Mouse (Mus musculus) spleen, embryonic (tissue): Measurements from ENCODE around the gene Cyren.

Experiments used
- CTCF ChIA-PET: fragments of 350-600 bp; sonication (Branson Sonifier 250); formaldehyde crosslinking; loops from one replicate; lab custom pipeline; 2022; lab: Charles Lee

Gene Cyren

DNA sequence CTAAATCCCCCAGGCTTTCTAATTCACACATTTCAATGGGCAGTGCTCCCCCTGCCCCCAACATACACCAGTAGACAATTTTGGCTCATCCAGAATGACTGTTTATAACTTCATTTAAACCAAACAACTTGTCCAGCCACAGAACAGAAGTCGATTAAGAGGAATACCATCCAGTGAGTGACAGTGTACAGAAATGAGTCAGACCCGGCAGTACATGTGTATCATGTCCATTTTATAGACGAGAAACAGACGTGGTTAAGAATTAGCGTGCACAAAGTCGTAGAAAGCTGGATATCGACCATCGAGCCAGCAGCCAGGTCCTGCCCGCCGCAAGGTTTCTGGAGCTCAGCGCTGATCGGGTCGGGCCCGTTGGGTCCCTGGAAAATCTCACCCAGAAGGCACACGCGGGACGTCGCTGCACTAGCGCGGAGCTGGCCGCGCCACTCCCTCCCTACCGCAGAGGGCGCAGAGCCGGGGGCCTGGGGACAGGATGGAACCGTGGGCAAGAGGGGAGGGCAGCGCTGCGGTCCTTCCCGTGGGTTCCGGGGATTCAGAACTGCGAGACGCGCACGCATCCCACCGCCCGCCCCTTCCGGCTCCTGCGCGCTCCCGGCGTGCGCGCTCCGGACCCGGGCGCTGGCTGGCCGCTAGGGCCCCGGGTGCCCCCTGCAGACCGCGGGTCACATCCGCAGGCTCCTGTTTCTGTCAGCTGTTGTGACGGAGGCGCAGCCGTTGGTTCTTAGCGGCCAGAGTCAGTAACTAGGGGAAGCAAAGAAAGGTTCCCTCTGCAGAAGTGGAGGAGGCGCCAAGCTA, at the start of gene Cyren:
TSS of gene Cyren (minus strand) at position 552 of the 813 bp plus-strand sequence.
- CTCF ChIA-PET: interaction anchor here (0.6 to 1.4 kb wide), 3 partner anchors 19 to 302 kb away, joined by 3 to 5 read pairs (median 5); no protein-coding TSS in a partner anchor

- CTCF ChIA-PET: no interaction called here
These were observed 49.7 kb upstream of the Cyren start for GRCm38 (mm10) chr6:34927594-34927993.

DNA sequence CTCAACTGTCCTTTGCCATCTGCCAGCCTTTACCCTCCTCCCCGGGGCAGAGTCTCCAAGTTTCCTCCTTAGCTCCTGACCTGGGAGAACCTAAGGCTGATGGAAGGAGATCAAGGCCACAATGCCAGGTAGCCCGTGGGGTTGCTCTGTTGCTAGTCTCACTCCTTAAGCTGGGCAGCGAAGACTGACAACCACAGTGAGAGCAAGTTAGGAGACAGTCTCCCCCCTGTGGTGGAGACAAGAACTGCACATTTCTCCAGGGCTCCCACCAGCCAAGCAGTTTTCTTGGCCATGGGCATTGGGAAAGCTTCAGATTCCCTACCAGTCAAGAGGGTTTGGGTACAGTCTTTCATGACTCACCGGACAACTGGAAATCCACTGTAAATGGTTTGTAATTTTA, 49.3 kb upstream of the Cyren start:
- CTCF ChIA-PET: no interaction called here

- CTCF ChIA-PET: interaction anchor here (0.6 to 0.7 kb wide), 2 partner anchors 103 to 292 kb away, joined by 3 to 15 read pairs; no protein-coding TSS in a partner anchor
These were observed 44.1 kb upstream of the Cyren start for GRCm38 (mm10) chr6:34921941-34922340.

GRCm38 (mm10) chr6:34920631-34921030, 42.8 kb upstream of the Cyren start:
- CTCF ChIA-PET: no interaction called here

DNA sequence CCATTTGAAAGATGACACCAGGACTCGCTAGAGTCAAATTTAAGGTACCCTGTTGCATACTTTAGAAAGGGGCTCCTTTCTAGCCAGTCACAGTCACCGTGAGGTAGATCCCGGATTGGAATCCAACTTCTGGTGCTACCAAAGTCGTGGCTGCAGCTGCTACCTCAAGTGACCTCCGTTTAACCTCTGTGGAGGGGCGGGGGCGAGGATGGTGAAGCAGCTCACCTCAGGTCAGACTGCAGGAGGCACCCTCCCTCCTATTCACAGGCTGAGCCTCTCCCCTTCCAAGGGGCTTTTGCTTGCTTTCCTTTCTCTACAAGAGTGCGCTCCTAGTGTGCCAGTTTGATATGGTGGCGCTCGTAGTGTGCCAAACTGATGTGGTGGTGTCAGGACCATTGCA, 42.1 kb upstream of the Cyren start, which contains the start of gene Stra8:
TSS of gene Stra8 (plus strand) at position 208 of the 400 bp plus-strand sequence.
- CTCF ChIA-PET: no interaction called here

GRCm38 (mm10) chr6:34919146-34919545, 41.3 kb upstream of the Cyren start:
- CTCF ChIA-PET: no interaction called here

DNA sequence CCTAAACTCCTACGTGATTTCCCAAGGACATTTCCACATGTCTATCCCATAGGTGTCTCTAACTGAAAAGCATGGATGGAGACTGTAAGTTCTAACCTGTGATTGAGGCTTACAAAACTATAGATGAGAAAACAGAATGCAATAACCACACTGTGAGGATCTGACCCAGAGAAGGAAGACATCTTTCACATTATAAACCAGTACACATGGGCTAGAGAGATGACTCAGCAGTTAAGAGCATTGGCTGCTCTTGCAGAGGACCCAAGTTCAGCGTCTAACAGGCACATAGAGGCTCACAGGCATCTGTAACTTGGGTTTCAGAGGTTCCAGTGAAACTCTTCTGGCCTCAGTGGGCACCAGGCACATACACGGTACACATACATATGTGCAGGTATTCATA, 36.6 kb upstream of the Cyren start:
- CTCF ChIA-PET: no interaction called here

- CTCF ChIA-PET: no interaction called here
These were observed 35.6 kb upstream of the Cyren start for GRCm38 (mm10) chr6:34913341-34914040.

DNA sequence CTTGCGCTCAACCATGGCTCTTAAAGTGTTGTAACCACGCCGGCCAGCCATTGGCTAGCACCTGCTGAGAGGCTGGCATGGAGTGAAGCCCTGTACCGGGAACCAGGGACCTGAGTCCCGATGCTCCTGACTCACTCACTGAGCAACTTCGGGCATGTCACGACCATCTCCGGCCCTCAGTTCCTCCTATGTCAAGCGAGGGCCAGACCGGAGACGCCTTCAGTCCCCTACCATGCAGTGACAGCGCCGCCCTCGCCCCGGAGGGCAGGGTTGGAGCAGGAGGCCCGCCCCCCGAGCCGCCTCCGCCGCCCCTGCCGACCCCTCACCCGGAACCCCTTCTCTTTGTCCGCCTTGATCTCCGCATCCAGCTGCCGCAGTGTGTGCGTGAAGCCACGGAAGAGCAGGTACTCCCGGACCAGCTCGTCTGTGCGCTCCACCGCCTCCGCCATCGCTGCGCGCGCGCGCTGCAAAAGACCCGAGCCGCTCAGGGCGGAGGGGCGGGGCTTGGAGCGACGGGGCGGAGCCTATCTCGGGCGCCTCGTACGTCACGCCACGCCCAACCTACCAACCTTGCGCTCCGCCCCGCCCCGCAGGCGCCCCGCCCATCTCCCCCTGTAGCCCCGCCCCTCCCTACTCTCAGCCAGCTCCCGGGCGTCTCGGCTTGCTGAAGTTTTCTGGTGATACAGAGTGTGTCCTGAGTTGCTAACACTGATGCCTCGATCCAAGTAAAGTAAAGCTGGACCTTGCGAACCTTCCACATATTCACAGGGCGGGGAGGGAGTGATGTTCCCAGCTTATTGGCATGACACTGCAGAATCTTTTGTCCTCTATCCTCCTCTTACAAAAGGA, 32.7 kb upstream of the Cyren start, which contains the start of gene Wdr91:
TSS of gene Wdr91 (minus strand) at position 506 of the 849 bp plus-strand sequence.
- CTCF ChIA-PET: no interaction called here

DNA sequence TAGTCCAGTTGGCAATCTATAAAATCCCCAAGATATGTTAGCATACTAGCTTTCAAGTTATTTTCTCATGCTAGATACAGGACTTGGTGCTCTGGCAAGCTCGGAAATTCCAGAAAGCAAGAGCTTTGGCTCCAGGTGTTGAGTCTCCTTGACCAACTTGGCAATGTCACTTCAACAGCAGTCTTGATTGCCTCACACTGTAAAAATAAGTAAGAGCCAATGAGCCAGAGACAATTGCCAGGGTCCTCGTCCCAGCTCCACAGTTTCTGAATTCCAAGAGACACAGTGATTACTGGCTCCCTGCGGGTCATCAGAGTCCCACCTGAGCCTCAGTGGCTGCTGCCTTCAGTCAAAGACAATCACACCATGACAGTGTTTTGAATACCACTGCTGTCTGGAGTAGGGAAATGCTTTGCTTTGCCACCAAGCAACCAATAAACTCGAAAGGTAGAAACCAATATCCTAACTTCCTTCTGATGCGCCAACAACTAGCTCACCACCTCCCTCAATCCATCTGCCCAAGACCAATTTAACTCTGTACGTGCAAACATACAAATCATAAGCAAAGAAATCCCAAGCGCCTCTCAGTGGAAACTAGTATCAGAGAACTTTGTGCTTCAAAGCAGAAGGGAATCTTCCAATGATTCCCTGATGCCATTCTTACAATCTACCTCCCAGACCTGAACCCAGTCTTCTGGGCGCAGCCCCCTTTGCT, 31.9 kb upstream of the Cyren start:
- CTCF ChIA-PET: no interaction called here

DNA sequence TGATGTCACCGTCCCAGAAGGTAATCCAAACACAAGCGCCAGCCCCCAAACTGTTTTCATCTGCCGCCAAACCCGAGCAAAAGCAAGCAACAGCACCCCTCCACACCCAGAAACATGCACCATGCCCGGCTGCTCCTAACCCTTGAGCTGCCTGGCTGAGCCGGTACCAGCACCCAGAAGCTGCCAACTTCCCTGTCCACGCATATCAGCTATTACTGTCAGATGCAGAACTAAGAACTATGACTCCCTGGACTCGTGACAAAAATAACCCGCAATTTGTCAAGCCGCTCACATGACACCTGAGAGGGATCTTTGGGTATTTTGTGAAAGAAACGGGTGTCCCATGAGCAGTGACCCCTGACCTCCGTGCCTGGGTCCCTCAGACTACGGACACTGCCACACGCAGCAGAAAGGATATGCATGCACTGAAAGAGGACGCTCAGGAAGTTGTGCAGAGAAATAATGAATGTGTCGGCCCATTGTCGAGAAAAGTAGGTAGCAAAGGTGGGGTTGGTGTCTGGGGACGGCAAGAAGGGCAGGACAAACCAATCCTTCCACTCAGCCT, 29.9 kb upstream of the Cyren start:
- CTCF ChIA-PET: interaction anchor here (0.6 to 0.8 kb wide), 2 partner anchors 11 to 302 kb away, joined by 3 to 6 read pairs; no protein-coding TSS in a partner anchor

- CTCF ChIA-PET: no interaction called here
These were observed 29.3 kb upstream of the Cyren start for GRCm38 (mm10) chr6:34907121-34907614.

GRCm38 (mm10) chr6:34906661-34907060, 28.8 kb upstream of the Cyren start:
- CTCF ChIA-PET: interaction anchor here (1.2 kb wide), 1 partner anchor 19 kb away, joined by 4 read pairs; no protein-coding TSS in a partner anchor

- CTCF ChIA-PET: interaction anchor here (1.2 kb wide), 1 partner anchor 19 kb away, joined by 4 read pairs; no protein-coding TSS in a partner anchor
These were observed 28.3 kb upstream of the Cyren start for GRCm38 (mm10) chr6:34906125-34906524.

DNA sequence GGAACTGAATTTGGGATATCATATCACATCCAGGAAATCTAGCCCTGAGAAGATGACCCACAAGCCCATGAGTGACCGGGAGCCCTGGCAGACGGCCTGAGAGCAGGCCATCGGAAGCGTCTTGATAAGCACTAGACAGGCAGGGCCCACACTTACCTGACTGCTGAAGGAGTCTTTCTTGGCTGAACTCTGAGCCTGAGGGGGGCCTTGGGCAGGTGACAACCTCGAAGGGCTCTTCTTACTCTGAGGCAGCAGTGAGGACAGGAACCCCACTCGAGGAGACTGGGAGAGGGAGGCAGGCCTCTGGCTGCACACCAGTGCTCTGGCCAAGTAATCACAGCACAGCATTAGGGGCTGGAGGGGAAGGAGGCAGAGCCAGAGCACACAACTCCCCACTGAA, 26.5 kb upstream of the Cyren start:
- CTCF ChIA-PET: no interaction called here

DNA sequence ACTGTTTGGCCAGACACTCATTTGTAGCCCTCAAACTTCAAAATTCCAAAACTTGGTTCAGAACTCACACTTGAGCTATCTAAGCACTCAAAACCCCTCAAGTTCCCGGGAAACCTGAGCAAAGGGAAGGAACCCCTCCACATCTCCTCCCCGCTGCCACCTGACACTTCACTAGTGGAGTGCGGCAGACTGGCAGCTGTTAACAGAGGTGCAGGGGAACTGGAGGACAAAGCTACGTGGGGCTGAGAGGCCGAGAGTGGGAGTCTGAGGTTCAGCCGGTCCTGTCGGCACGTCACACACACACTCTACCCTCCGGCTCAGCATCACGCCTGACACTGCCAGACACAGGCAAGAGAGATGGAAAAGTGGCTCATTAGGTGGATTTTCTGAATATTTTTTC, 26.0 kb upstream of the Cyren start:
- CTCF ChIA-PET: no interaction called here

DNA sequence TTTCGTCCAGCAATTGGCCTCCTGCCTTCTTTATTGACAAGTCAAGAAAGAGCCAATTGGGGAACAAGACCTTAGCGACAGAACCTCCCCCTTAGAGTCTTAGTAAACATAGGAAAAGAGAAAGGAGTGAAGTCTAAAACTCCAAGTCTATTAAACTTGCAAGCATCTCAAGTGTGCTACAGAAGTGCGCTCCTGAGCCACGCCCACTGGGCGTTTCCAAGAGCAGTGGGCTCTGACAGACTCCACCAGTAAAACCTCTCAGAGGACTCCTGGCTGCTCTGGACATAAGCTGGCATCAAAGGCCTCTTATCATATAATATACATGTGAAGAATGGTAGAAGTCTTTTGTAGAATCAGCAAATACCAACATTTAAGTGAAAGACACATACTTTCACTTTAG, 25.6 kb upstream of the Cyren start:
- CTCF ChIA-PET: no interaction called here

- CTCF ChIA-PET: no interaction called here
These were observed 24.7 kb upstream of the Cyren start for GRCm38 (mm10) chr6:34902578-34902977.

DNA sequence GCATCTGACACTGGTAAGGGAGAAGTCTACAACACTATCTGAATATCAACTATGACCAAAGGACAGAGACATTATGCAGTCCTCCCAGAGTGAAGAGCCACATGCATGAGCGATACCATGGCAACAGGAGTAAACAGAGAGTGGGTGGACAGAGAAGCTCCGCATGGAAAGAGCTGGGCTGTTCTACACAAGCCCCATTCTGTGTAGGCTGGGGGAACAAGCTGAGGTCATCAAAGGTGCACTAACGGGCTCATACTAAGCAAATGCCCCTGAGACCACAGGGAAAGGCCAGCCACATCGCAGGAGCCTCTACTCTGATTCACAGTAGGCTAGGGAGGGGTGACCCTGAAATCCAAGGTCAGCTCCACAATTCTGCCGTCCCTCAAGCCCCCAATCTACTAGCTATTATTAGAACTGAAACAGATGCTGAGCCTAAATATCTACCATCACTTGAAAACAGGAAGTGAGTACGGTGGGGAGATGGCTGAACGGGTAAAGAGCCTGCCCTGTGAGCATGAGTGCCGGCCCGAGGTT, 24.1 kb upstream of the Cyren start:
- CTCF ChIA-PET: no interaction called here
